Mouse (Mus musculus): ENCODE measurements around the gene Tmem206. TPM values are rescaled to one million over a fixed set of nuclear protein-coding genes. Genes with fewer than 3 reads are reported as not detected.

The Tmem206 gene
- polyA plus RNA-seq, 1 experiment from 2014 or later = 26.4 TPM

- no peak overlapping the region for H3K9ac ChIP-seq (replicated peaks; ENCODE audit: low read length)
- whole genome bisulfite sequencing = 83% methylated on average over 2 of the region's 2 CpGs
- no peaks in the 10 kb centered on the region for H3K9me3 ChIP-seq (ENCODE audit: low read length)
- H3K36me3 ChIP-seq (ENCODE audit: insufficient read depth, low read length) = peaks cover 17% of the 10 kb centered on the region
- H3K4me1 ChIP-seq (ENCODE audit: insufficient read depth, low read length) = no peaks in the 10 kb centered on the region
- H3K4me3 ChIP-seq (ENCODE audit: low read length) = no peak overlapping the region
- no peak for ATAC-seq (ENCODE audit: low FRiP score, low TSS enrichment)
- H3K4me2 ChIP-seq (replicated peaks; ENCODE audit: low read depth, low read length) = no peak overlapping the region
- H3K27ac ChIP-seq (ENCODE audit: low read length) = no peak overlapping the region
- H3K27me3 ChIP-seq (ENCODE audit: insufficient read depth, low read length) = no peaks in the 10 kb centered on the region
These were observed 22.9 kb downstream of the Tmem206 start for GRCm38 (mm10) chr1:191348592-191348991.

- Histone ChIP-seq H3K9me3 (ENCODE audit: low read length) (no peaks in the 10 kb centered on the region), H3K4me3 (ENCODE audit: low read length) (no peak overlapping the region), H3K36me3 (ENCODE audit: insufficient read depth, low read length) (peaks cover 19% of the 10 kb centered on the region), H3K27me3 (ENCODE audit: insufficient read depth, low read length) (no peaks in the 10 kb centered on the region), H3K27ac (ENCODE audit: low read length) (no peak overlapping the region; the same call in 1 of the 2 replicates), H3K4me2 (replicated peaks; ENCODE audit: low read depth, low read length) (no peak overlapping the region), H3K9ac (replicated peaks; ENCODE audit: low read length) (no peak overlapping the region), H3K4me1 (ENCODE audit: insufficient read depth, low read length) (no peaks in the 10 kb centered on the region)
- WGBS = 60% methylated on average over 5 of the region's 5 CpGs
- peak; percentile 66; the same call in 1 of the 2 replicates for ATAC-seq (ENCODE audit: low FRiP score, low TSS enrichment)
These were observed 23.3 kb downstream of the Tmem206 start for GRCm38 (mm10) chr1:191348996-191349395.

- no peak for ATAC-seq (ENCODE audit: low FRiP score, low TSS enrichment)
- Histone ChIP-seq H3K36me3 (ENCODE audit: insufficient read depth, low read length) (peaks cover 19% of the 10 kb centered on the region), H3K9me3 (ENCODE audit: low read length) (no peaks in the 10 kb centered on the region), H3K4me2 (replicated peaks; ENCODE audit: low read depth, low read length) (no peak overlapping the region), H3K4me3 (ENCODE audit: low read length) (no peak overlapping the region), H3K27me3 (ENCODE audit: insufficient read depth, low read length) (no peaks in the 10 kb centered on the region), H3K9ac (replicated peaks; ENCODE audit: low read length) (no peak overlapping the region), H3K27ac (ENCODE audit: low read length) (no peak overlapping the region; the same call in 1 of the 2 replicates), H3K4me1 (ENCODE audit: insufficient read depth, low read length) (no peaks in the 10 kb centered on the region)
- 77% methylated on average over 23 of the region's 23 CpGs for WGBS
These were observed 23.9 kb downstream of the Tmem206 start for GRCm38 (mm10) chr1:191349486-191350037.

GRCm38 (mm10) chr1:191350355-191350754 is 24.6 kb downstream of the Tmem206 start:
- Histone ChIP-seq H3K36me3 (ENCODE audit: insufficient read depth, low read length) (peaks cover 24% of the 10 kb centered on the region), H3K4me3 (ENCODE audit: low read length) (no peak overlapping the region), H3K4me1 (ENCODE audit: insufficient read depth, low read length) (no peaks in the 10 kb centered on the region), H3K9me3 (ENCODE audit: low read length) (no peaks in the 10 kb centered on the region), H3K9ac (replicated peaks; ENCODE audit: low read length) (no peak overlapping the region), H3K27ac (ENCODE audit: low read length) (no peak overlapping the region), H3K4me2 (replicated peaks; ENCODE audit: low read depth, low read length) (no peak overlapping the region), H3K27me3 (ENCODE audit: insufficient read depth, low read length) (no peaks in the 10 kb centered on the region)
- ATAC-seq (ENCODE audit: low FRiP score, low TSS enrichment) = no peak
- 93% methylated on average over 5 of the region's 5 CpGs for WGBS

GRCm38 (mm10) chr1:191352786-191353488 is 27.2 kb downstream of the Tmem206 start:
- no peak overlapping the region for H3K27ac ChIP-seq (ENCODE audit: low read length)

GRCm38 (mm10) chr1:191353836-191354235 is 28.1 kb downstream of the Tmem206 start:
- 90% methylated on average over 4 of the region's 4 CpGs for WGBS
- no peaks in the 10 kb centered on the region for H3K9me3 ChIP-seq (ENCODE audit: low read length)
- no peaks in the 10 kb centered on the region for H3K4me1 ChIP-seq (ENCODE audit: insufficient read depth, low read length)
- H3K36me3 ChIP-seq (ENCODE audit: insufficient read depth, low read length) = peaks cover 35% of the 10 kb centered on the region
- H3K4me3 ChIP-seq (ENCODE audit: low read length) = no peak overlapping the region
- H3K9ac ChIP-seq (replicated peaks; ENCODE audit: low read length) = no peak overlapping the region
- no peak for ATAC-seq (ENCODE audit: low FRiP score, low TSS enrichment)
- no peaks in the 10 kb centered on the region for H3K27me3 ChIP-seq (ENCODE audit: insufficient read depth, low read length)
- no peak overlapping the region for H3K27ac ChIP-seq (ENCODE audit: low read length)
- H3K4me2 ChIP-seq (replicated peaks; ENCODE audit: low read depth, low read length) = no peak overlapping the region

More at GRCm38 (mm10) chr1:191352786-191353488, 27.2 kb downstream of the Tmem206 start:
- Histone ChIP-seq H3K27me3 (ENCODE audit: insufficient read depth, low read length) (no peaks in the 10 kb centered on the region), H3K4me2 (replicated peaks; ENCODE audit: low read depth, low read length) (no peak overlapping the region), H3K9ac (replicated peaks; ENCODE audit: low read length) (no peak overlapping the region), H3K4me1 (ENCODE audit: insufficient read depth, low read length) (no peaks in the 10 kb centered on the region), H3K4me3 (ENCODE audit: low read length) (no peak overlapping the region), H3K36me3 (ENCODE audit: insufficient read depth, low read length) (peaks cover 30% of the 10 kb centered on the region), H3K9me3 (ENCODE audit: low read length) (no peaks in the 10 kb centered on the region)
- WGBS = 68% methylated on average over 14 of the region's 14 CpGs
- ATAC-seq (ENCODE audit: low FRiP score, low TSS enrichment) = no peak

GRCm38 (mm10) chr1:191356936-191357335 is 31.2 kb downstream of the Tmem206 start:
- peaks cover 28% of the 10 kb centered on the region for H3K36me3 ChIP-seq (ENCODE audit: insufficient read depth, low read length)
- H3K4me2 ChIP-seq (replicated peaks; ENCODE audit: low read depth, low read length) = no peak overlapping the region
- no peaks in the 10 kb centered on the region for H3K9me3 ChIP-seq (ENCODE audit: low read length)
- WGBS = 86% methylated on average over 1 of the region's 1 CpGs
- H3K9ac ChIP-seq (replicated peaks; ENCODE audit: low read length) = no peak overlapping the region
- H3K27ac ChIP-seq (ENCODE audit: low read length) = no peak overlapping the region
- ATAC-seq (ENCODE audit: low FRiP score, low TSS enrichment) = no peak
- no peak overlapping the region for H3K4me3 ChIP-seq (ENCODE audit: low read length)
- H3K4me1 ChIP-seq (ENCODE audit: insufficient read depth, low read length) = no peaks in the 10 kb centered on the region
- no peaks in the 10 kb centered on the region for H3K27me3 ChIP-seq (ENCODE audit: insufficient read depth, low read length)

GRCm38 (mm10) chr1:191359478-191359877 is 33.8 kb downstream of the Tmem206 start:
- Histone ChIP-seq H3K9me3 (ENCODE audit: low read length) (no peaks in the 10 kb centered on the region), H3K4me2 (replicated peaks; ENCODE audit: low read depth, low read length) (no peak overlapping the region), H3K36me3 (ENCODE audit: insufficient read depth, low read length) (peaks cover 26% of the 10 kb centered on the region), H3K9ac (replicated peaks; ENCODE audit: low read length) (no peak overlapping the region), H3K27ac (ENCODE audit: low read length) (no peak overlapping the region), H3K4me1 (ENCODE audit: insufficient read depth, low read length) (no peaks in the 10 kb centered on the region), H3K4me3 (ENCODE audit: low read length) (no peak overlapping the region), H3K27me3 (ENCODE audit: insufficient read depth, low read length) (no peaks in the 10 kb centered on the region)
- 90% methylated on average over 7 of the region's 7 CpGs for WGBS
- no peak for ATAC-seq (ENCODE audit: low FRiP score, low TSS enrichment)

GRCm38 (mm10) chr1:191362412-191362811 is 36.7 kb downstream of the Tmem206 start:
- Histone ChIP-seq H3K9ac (replicated peaks; ENCODE audit: low read length) (no peak overlapping the region), H3K27me3 (ENCODE audit: insufficient read depth, low read length) (no peaks in the 10 kb centered on the region), H3K27ac (ENCODE audit: low read length) (no peak overlapping the region), H3K36me3 (ENCODE audit: insufficient read depth, low read length) (peaks cover 18% of the 10 kb centered on the region), H3K4me1 (ENCODE audit: insufficient read depth, low read length) (no peaks in the 10 kb centered on the region), H3K9me3 (ENCODE audit: low read length) (no peaks in the 10 kb centered on the region), H3K4me2 (replicated peaks; ENCODE audit: low read depth, low read length) (no peak overlapping the region), H3K4me3 (ENCODE audit: low read length) (no peak overlapping the region)
- no peak for ATAC-seq (ENCODE audit: low FRiP score, low TSS enrichment)
- WGBS = 89% methylated on average over 6 of the region's 6 CpGs

GRCm38 (mm10) chr1:191364477-191364876 is 38.8 kb downstream of the Tmem206 start:
- H3K4me1 ChIP-seq (ENCODE audit: insufficient read depth, low read length) = no peaks in the 10 kb centered on the region
- H3K27ac ChIP-seq (ENCODE audit: low read length) = no peak overlapping the region
- no peak for ATAC-seq (ENCODE audit: low FRiP score, low TSS enrichment)
- 80% methylated on average over 4 of the region's 4 CpGs for WGBS
- no peaks in the 10 kb centered on the region for H3K9me3 ChIP-seq (ENCODE audit: low read length)
- no peak overlapping the region for H3K9ac ChIP-seq (replicated peaks; ENCODE audit: low read length)
- H3K36me3 ChIP-seq (ENCODE audit: insufficient read depth, low read length) = peaks cover 13% of the 10 kb centered on the region
- H3K27me3 ChIP-seq (ENCODE audit: insufficient read depth, low read length) = no peaks in the 10 kb centered on the region
- H3K4me3 ChIP-seq (ENCODE audit: low read length) = no peak overlapping the region
- H3K4me2 ChIP-seq (replicated peaks; ENCODE audit: low read depth, low read length) = no peak overlapping the region
